Mouse (Mus musculus): ENCODE results near the gene Rere. TPM values are rescaled to one million over a fixed set of nuclear protein-coding genes. Genes with fewer than 3 reads are reported as not detected.
A peak's percentile ranks its signal among the peaks of the same experiment; 100 is the strongest.

The Rere gene
- polyA plus RNA-seq, 1 experiment from 2014 or later, result 16.0 TPM

GRCm38 (mm10) chr4:150447517-150447916 is 166.1 kb downstream of the Rere start:
- DNase-seq (ENCODE audit: low spot score) (peak; percentile 78), ATAC-seq (peak; percentile 92)
- H3K4me2 ChIP-seq (replicated peaks; ENCODE audit: low read depth, low read length), result no peak overlapping the region
- no peak overlapping the region for H3K9ac ChIP-seq (replicated peaks; ENCODE audit: low read depth)
- TF ChIP-seq EP300 (IDR thresholded peaks at IDR 0.05), result no peak
- no peak for TF ChIP-seq CTCF (IDR thresholded peaks at IDR 0.05)
- H3K4me3 ChIP-seq (ENCODE audit: low read depth, low read length), result no peak overlapping the region
- no peaks in the 10 kb centered on the region; the same call in 1 of the 2 replicates for H3K4me1 ChIP-seq (ENCODE audit: insufficient read depth, low read depth, low read length)
- WGBS, result 40% methylated on average over 3 of the region's 3 CpGs
- no peaks in the 10 kb centered on the region for H3K27me3 ChIP-seq (replicated peaks; ENCODE audit: insufficient read depth, low read length)
- no peaks in the 10 kb centered on the region for H3K9me3 ChIP-seq (ENCODE audit: low read length)
- no peak overlapping the region for H3K27ac ChIP-seq (ENCODE audit: low read length)
- H3K36me3 ChIP-seq (ENCODE audit: insufficient read depth, low read length), result no peaks in the 10 kb centered on the region

- no peaks in the 10 kb centered on the region for H3K36me3 ChIP-seq (ENCODE audit: insufficient read depth, low read length)
- TF ChIP-seq EP300 (IDR thresholded peaks at IDR 0.05) (no peak), CTCF (IDR thresholded peaks at IDR 0.05) (no peak)
- no peak for ATAC-seq
- DNase-seq (ENCODE audit: low spot score), result no peak
- no peaks in the 10 kb centered on the region for H3K27me3 ChIP-seq (replicated peaks; ENCODE audit: insufficient read depth, low read length)
- 61% methylated on average over 1 of the region's 1 CpGs for WGBS
- no peak overlapping the region for H3K9ac ChIP-seq (replicated peaks; ENCODE audit: low read depth)
- no peak overlapping the region for H3K4me3 ChIP-seq (ENCODE audit: low read depth, low read length)
- H3K27ac ChIP-seq (ENCODE audit: low read length), result no peak overlapping the region
- H3K9me3 ChIP-seq (ENCODE audit: low read length), result no peaks in the 10 kb centered on the region
- no peak overlapping the region for H3K4me2 ChIP-seq (replicated peaks; ENCODE audit: low read depth, low read length)
- H3K4me1 ChIP-seq (ENCODE audit: insufficient read depth, low read depth, low read length), result no peaks in the 10 kb centered on the region; the same call in 1 of the 2 replicates
Observed at GRCm38 (mm10) chr4:150448433-150448832, 167.0 kb downstream of the Rere start.

- H3K27ac ChIP-seq (ENCODE audit: low read length), result no peak overlapping the region
- ATAC-seq (no peak), DNase-seq (ENCODE audit: low spot score) (no peak)
- 73% methylated on average over 6 of the region's 6 CpGs for WGBS
- TF ChIP-seq CTCF (IDR thresholded peaks at IDR 0.05) (no peak), EP300 (IDR thresholded peaks at IDR 0.05) (no peak)
- H3K9ac ChIP-seq (replicated peaks; ENCODE audit: low read depth), result no peak overlapping the region
- H3K4me2 ChIP-seq (replicated peaks; ENCODE audit: low read depth, low read length), result no peak overlapping the region
- H3K4me3 ChIP-seq (ENCODE audit: low read depth, low read length), result no peak overlapping the region
- H3K36me3 ChIP-seq (ENCODE audit: insufficient read depth, low read length), result no peaks in the 10 kb centered on the region
- H3K9me3 ChIP-seq (ENCODE audit: low read length), result no peaks in the 10 kb centered on the region
- H3K27me3 ChIP-seq (replicated peaks; ENCODE audit: insufficient read depth, low read length), result no peaks in the 10 kb centered on the region
- H3K4me1 ChIP-seq (ENCODE audit: insufficient read depth, low read depth, low read length), result no peaks in the 10 kb centered on the region; the same call in 1 of the 2 replicates
Observed at GRCm38 (mm10) chr4:150450081-150450691, 168.7 kb downstream of the Rere start.

GRCm38 (mm10) chr4:150452155-150452847 is 170.9 kb downstream of the Rere start:
- TF ChIP-seq CTCF (IDR thresholded peaks at IDR 0.05), result no peak
- TF ChIP-seq EP300 (IDR thresholded peaks at IDR 0.05), result no peak
- Histone ChIP-seq H3K36me3 (ENCODE audit: insufficient read depth, low read length) (no peaks in the 10 kb centered on the region), H3K9me3 (ENCODE audit: low read length) (no peaks in the 10 kb centered on the region), H3K9ac (replicated peaks; ENCODE audit: low read depth) (no peak overlapping the region), H3K27me3 (replicated peaks; ENCODE audit: insufficient read depth, low read length) (no peaks in the 10 kb centered on the region), H3K4me1 (ENCODE audit: insufficient read depth, low read depth, low read length) (no peaks in the 10 kb centered on the region; the same call in 1 of the 2 replicates), H3K4me2 (replicated peaks; ENCODE audit: low read depth, low read length) (no peak overlapping the region), H3K4me3 (ENCODE audit: low read depth, low read length) (no peak overlapping the region), H3K27ac (ENCODE audit: low read length) (no peak overlapping the region)
- 80% methylated on average over 11 of the region's 11 CpGs for WGBS
- ATAC-seq (no peak), DNase-seq (ENCODE audit: low spot score) (no peak)

- DNase-seq (ENCODE audit: low spot score), result no peak
- Histone ChIP-seq H3K36me3 (ENCODE audit: insufficient read depth, low read length) (no peaks in the 10 kb centered on the region), H3K4me2 (replicated peaks; ENCODE audit: low read depth, low read length) (no peak overlapping the region), H3K9ac (replicated peaks; ENCODE audit: low read depth) (no peak overlapping the region), H3K9me3 (ENCODE audit: low read length) (no peaks in the 10 kb centered on the region), H3K4me3 (ENCODE audit: low read depth, low read length) (no peak overlapping the region), H3K27ac (ENCODE audit: low read length) (no peak overlapping the region; the same call in 1 of the 2 replicates), H3K4me1 (ENCODE audit: insufficient read depth, low read depth, low read length) (no peaks in the 10 kb centered on the region), H3K27me3 (replicated peaks; ENCODE audit: insufficient read depth, low read length) (no peaks in the 10 kb centered on the region)
- no peak for ATAC-seq
- WGBS, result 27% methylated on average over 12 of the region's 12 CpGs
- no peak for TF ChIP-seq EP300 (IDR thresholded peaks at IDR 0.05)
- TF ChIP-seq CTCF (IDR thresholded peaks at IDR 0.05), result no peak
Observed at GRCm38 (mm10) chr4:150454571-150455306, 173.3 kb downstream of the Rere start.

GRCm38 (mm10) chr4:150455750-150456149 is 174.3 kb downstream of the Rere start:
- DNase-seq (ENCODE audit: low spot score) (no peak), ATAC-seq (no peak)
- no peak for TF ChIP-seq EP300 (IDR thresholded peaks at IDR 0.05)
- peak; percentile 33; the same call in 1 of the 2 replicates for TF ChIP-seq CTCF (IDR thresholded peaks at IDR 0.05)
- Histone ChIP-seq H3K9ac (replicated peaks; ENCODE audit: low read depth) (no peak overlapping the region), H3K9me3 (ENCODE audit: low read length) (no peaks in the 10 kb centered on the region), H3K4me2 (replicated peaks; ENCODE audit: low read depth, low read length) (no peak overlapping the region), H3K27ac (ENCODE audit: low read length) (no peak overlapping the region), H3K4me1 (ENCODE audit: insufficient read depth, low read depth, low read length) (no peaks in the 10 kb centered on the region), H3K4me3 (ENCODE audit: low read depth, low read length) (no peak overlapping the region), H3K27me3 (replicated peaks; ENCODE audit: insufficient read depth, low read length) (no peaks in the 10 kb centered on the region), H3K36me3 (ENCODE audit: insufficient read depth, low read length) (no peaks in the 10 kb centered on the region)
- WGBS, result 69% methylated on average over 1 of the region's 1 CpGs

All from lung, postnatal 0 days (tissue).